Mouse (Mus musculus) forebrain, postnatal 0 days (tissue): ENCODE data around the gene Nr4a1. TPM values are rescaled to one million over a fixed set of nuclear protein-coding genes. Genes with fewer than 3 reads are reported as not detected.

Experiments
- ATAC-seq: fragments of 200-750 bp; cut with Nextera tagmentation; 2 replicates; pipeline ENCODE4 v1.8.0; 2017; ENCODE audit warnings: mild to moderate bottlenecking, moderate library complexity
- DNase-seq: peaks from one replicate; pipeline ENCODE4 v3.0.0-alpha.2; 2015
- H3K27ac ChIP-seq: fragments of 300-500 bp; sonication (generic); 2 replicates; pipeline ENCODE4 v1.5.1; 2014; ENCODE audit warnings: low read depth, mild to moderate bottlenecking, antibody characterized with exemption, low read length, moderate library complexity, mixed read lengths
- H3K27me3 ChIP-seq: fragments of 300-500 bp; sonication (generic); 2 replicates; pipeline ENCODE4 v1.6.1; 2014; ENCODE audit warnings: mild to moderate bottlenecking, low read length, mixed read lengths; ENCODE audit not compliant: insufficient read depth
- H3K36me3 ChIP-seq: fragments of 300-500 bp; sonication (generic); 2 replicates; pipeline ENCODE4 v1.6.1; 2014; ENCODE audit warnings: mild to moderate bottlenecking, moderate library complexity; ENCODE audit not compliant: insufficient read depth
- H3K4me1 ChIP-seq: fragments of 300-500 bp; sonication (generic); 2 replicates; pipeline ENCODE4 v1.6.1; 2014; ENCODE audit warnings: antibody characterized with exemption; ENCODE audit not compliant: insufficient read depth
- H3K4me2 ChIP-seq: fragments of 300-500 bp; sonication (generic); 2 replicates; pipeline ENCODE4 v1.6.1; 2014; ENCODE audit warnings: low read depth, mild to moderate bottlenecking, moderate library complexity
- H3K4me3 ChIP-seq: fragments of 300-500 bp; sonication (generic); 2 replicates; pipeline ENCODE4 v1.5.1; 2014; ENCODE audit warnings: low read depth, low read length, mixed read lengths
- H3K9ac ChIP-seq: fragments of 300-500 bp; sonication (generic); 2 replicates; pipeline ENCODE4 v1.6.1; 2014; ENCODE audit warnings: mild to moderate bottlenecking
- H3K9me3 ChIP-seq: fragments of 300-500 bp; sonication (generic); 2 replicates; pipeline ENCODE4 v1.6.1; 2016; ENCODE audit warnings: low read length
- CTCF ChIP-seq: sonication (generic); IDR thresholded peaks from 2 replicates; pipeline ENCODE4 v1.5.1; 2016; ENCODE audit warnings: antibody characterized with exemption, control low read depth, low read depth
- WGBS: fragments of 180-500 bp; shearing (Covaris S2); extraction: QIAGEN DNeasy Blood & Tissue Kit; methylation state at CpG from one replicate; pipeline ENCODE4 v1.1.7; 2014; 5-methylcytosine and 5-hydroxymethylcytosine counted together
- polyA plus RNA-seq: library from polyadenylated mRNA; unstranded; fragments of >200 nt; fragmentation: Nextera tagmentation; extraction: Ambion mirVana; gene quantifications from 2 replicates; pipeline ENCODE4 v1.2.1, GENCODE M21; 2015
- total RNA-seq: library from RNA; depleted of rRNA; stranded (reverse); fragments of >200 nt; gene quantifications from 2 replicates; pipeline ENCODE4 v1.2.3, GENCODE M21; 2014

Gene Nr4a1
- total and polyA plus RNA-seq, 2 experiments from 2014 or later, result 8.5 to 9.6 TPM

- H3K27ac ChIP-seq, result no peak overlapping the region
- ATAC-seq (no peak), DNase-seq (no peak)
- no peaks in the 10 kb centered on the region for H3K36me3 ChIP-seq
- no peaks in the 10 kb centered on the region for H3K9me3 ChIP-seq
- no peak for TF ChIP-seq CTCF
- H3K27me3 ChIP-seq, result no peaks in the 10 kb centered on the region
- H3K4me1 ChIP-seq, result peaks cover 9% of the 10 kb centered on the region; the same call in 1 of the 2 replicates
- H3K9ac ChIP-seq, result no peak overlapping the region
- 93% methylated on average over 1 of the region's 1 CpGs for WGBS
- H3K4me2 ChIP-seq, result peak overlapping the region; percentile 63
- peak overlapping the region; percentile 52; the same call in 1 of the 2 replicates for H3K4me3 ChIP-seq
Measured at GRCm38 (mm10) chr15:101247155-101247498, 6.9 kb upstream of the Nr4a1 start.

DNA sequence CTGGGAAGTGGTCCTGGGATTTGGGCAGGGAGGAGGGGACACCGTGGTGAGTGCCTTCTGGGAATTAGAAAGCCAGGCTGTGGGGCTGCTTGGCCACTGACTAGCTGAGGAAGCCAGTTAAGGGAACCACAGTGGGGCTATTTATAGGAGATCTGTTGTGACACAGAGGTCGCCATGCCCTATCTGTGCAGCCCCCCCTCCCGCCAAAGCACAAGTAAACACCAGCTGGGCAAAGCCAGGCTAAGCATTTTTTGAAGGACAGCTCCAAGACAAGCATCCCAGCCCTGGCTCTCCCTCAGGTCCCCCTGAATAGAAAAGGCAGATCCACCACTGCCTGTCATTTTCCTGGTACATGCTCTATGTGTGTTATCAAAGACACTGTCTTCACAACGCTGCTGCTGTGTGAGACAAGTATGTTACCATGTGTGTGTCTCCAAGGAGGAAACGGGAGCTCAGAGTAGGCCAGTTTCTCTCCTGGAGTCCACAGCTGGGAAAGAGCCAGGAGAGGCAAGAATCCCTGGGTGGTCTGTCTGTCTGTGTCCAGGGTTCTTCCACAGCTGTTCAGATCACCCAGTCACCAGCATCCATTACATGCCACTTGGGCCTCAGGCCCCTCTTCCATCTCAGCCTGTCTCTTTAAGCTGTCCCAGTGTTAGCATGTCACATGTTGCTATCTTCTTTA, 5.9 kb upstream of the Nr4a1 start:
- no peak for TF ChIP-seq CTCF
- Histone ChIP-seq H3K4me3 (no peak overlapping the region), H3K36me3 (no peaks in the 10 kb centered on the region), H3K9me3 (no peaks in the 10 kb centered on the region), H3K27me3 (no peaks in the 10 kb centered on the region), H3K4me2 (no peak overlapping the region), H3K4me1 (peaks cover 9% of the 10 kb centered on the region; the same call in 1 of the 2 replicates), H3K27ac (no peak overlapping the region), H3K9ac (no peak overlapping the region)
- WGBS, result 59% methylated on average over 5 of the region's 5 CpGs
- ATAC-seq, result no peak
- DNase-seq, result no peak

- Histone ChIP-seq H3K4me3 (no peak overlapping the region), H3K4me1 (peaks cover 13% of the 10 kb centered on the region; the same call in 1 of the 2 replicates), H3K9me3 (no peaks in the 10 kb centered on the region), H3K36me3 (no peaks in the 10 kb centered on the region), H3K27me3 (no peaks in the 10 kb centered on the region), H3K4me2 (no peak overlapping the region), H3K9ac (no peak overlapping the region), H3K27ac (no peak overlapping the region)
- TF ChIP-seq CTCF, result no peak
- no peak for ATAC-seq
- WGBS, result 85% methylated on average over 9 of the region's 9 CpGs
- DNase-seq, result no peak
Measured at GRCm38 (mm10) chr15:101250220-101250800, 3.8 kb upstream of the Nr4a1 start.

DNA sequence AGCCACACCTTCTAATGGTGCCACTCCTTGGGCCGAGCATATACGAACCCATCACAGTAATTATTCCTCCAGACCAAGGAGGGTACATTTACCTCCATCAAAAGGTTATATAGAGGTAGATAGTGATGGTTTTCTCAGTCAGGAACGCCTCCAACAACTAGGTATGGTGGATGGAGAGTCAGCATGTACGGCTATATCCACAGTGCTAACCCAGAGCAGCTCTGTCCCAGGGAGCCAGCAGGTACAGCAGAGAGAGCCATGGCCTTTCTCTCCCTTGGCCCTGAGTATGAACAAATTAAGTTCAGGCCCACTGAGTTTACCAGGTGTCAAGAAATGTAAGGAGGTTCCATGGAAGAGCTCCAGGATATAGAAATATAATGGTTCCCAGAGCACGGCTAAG, 2.1 kb upstream of the Nr4a1 start:
- no peak overlapping the region for H3K4me3 ChIP-seq

DNA sequence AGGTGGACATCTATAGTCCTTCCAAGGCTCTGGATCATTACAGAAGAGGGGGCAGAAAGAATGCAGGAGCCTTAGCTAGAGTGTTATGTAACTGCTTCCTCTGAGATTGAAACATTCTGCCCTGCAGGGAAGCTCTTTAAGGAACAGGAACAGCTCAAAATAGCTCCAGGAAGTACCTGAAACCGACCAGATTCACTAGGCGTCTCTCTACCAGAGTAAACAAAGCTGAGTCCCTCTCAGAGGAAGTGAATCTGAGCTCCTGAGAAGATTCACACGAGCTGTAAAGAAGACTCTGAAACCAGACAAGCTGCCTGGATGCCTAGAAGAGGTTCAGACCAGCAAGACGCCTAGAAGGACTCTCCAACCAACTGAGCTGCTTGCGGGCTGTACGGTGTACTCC, 1.5 kb upstream of the Nr4a1 start:
- Histone ChIP-seq H3K4me2 (no peak overlapping the region), H3K4me1 (peaks cover 6% of the 10 kb centered on the region; the same call in 1 of the 2 replicates), H3K36me3 (no peaks in the 10 kb centered on the region), H3K9me3 (no peaks in the 10 kb centered on the region), H3K9ac (no peak overlapping the region), H3K27ac (no peak overlapping the region), H3K27me3 (no peaks in the 10 kb centered on the region), H3K4me3 (no peak overlapping the region)
- no peak for TF ChIP-seq CTCF
- ATAC-seq (no peak), DNase-seq (no peak)
- 87% methylated on average over 6 of the region's 6 CpGs for WGBS

More for the DNA sequence above, 2.1 kb upstream of the Nr4a1 start:
- DNase-seq, result no peak
- Histone ChIP-seq H3K27ac (no peak overlapping the region), H3K9me3 (no peaks in the 10 kb centered on the region), H3K4me2 (no peak overlapping the region), H3K9ac (no peak overlapping the region), H3K36me3 (no peaks in the 10 kb centered on the region), H3K4me1 (peaks cover 9% of the 10 kb centered on the region; the same call in 1 of the 2 replicates), H3K27me3 (no peaks in the 10 kb centered on the region)
- 90% methylated on average over 5 of the region's 5 CpGs for WGBS
- ATAC-seq, result no peak
- TF ChIP-seq CTCF, result no peak

DNA sequence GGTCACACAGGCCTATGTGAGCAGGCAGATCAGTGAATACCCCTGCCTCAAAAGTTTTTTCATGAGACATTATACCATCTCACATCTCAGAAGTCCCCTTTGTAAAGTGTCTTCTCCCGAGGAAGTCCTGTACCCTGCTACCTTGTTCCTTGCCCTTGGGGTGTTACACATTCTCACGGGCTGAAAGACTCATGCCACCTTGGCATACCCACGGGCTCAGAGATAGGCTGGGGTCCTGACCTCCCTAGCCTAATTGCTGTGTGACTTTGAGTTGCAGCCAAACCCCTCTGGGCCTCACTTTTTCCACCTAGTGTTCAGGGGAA, 545 bp upstream of the Nr4a1 start:
- Histone ChIP-seq H3K36me3 (no peaks in the 10 kb centered on the region), H3K27me3 (no peaks in the 10 kb centered on the region), H3K9me3 (no peaks in the 10 kb centered on the region), H3K4me1 (peaks cover 6% of the 10 kb centered on the region; the same call in 1 of the 2 replicates), H3K9ac (peak overlapping the region; percentile 73), H3K4me3 (peak overlapping the region; percentile 61), H3K4me2 (peak overlapping the region; percentile 92), H3K27ac (no peak overlapping the region)
- 30% methylated on average over 3 of the region's 3 CpGs for WGBS
- no peak for DNase-seq
- 0 out of 2 replicates have a peak, but pooled peaks have one; percentile 7 for TF ChIP-seq CTCF
- no peak for ATAC-seq

GRCm38 (mm10) chr15:101255842-101256462, 1.9 kb downstream of the Nr4a1 start:
- 89% methylated on average over 7 of the region's 7 CpGs for WGBS
- no peak overlapping the region for H3K9ac ChIP-seq
- no peaks in the 10 kb centered on the region for H3K36me3 ChIP-seq
- DNase-seq (no peak), ATAC-seq (no peak)
- no peak overlapping the region for H3K27ac ChIP-seq
- H3K4me2 ChIP-seq, result no peak overlapping the region
- no peak for TF ChIP-seq CTCF
- H3K4me3 ChIP-seq, result no peak overlapping the region
- no peaks in the 10 kb centered on the region for H3K9me3 ChIP-seq
- H3K4me1 ChIP-seq, result peaks cover 6% of the 10 kb centered on the region; the same call in 1 of the 2 replicates
- no peaks in the 10 kb centered on the region for H3K27me3 ChIP-seq
